Mouse (Mus musculus) ovary, postnatal 10 days (tissue): Measurements from ENCODE around the gene Btaf1.

ENCODE experiments used
- DNase-seq: peaks from one replicate; pipeline ENCODE4 v3.0.0; 2022; ENCODE audit warnings: low spot score

The Btaf1 gene

DNA sequence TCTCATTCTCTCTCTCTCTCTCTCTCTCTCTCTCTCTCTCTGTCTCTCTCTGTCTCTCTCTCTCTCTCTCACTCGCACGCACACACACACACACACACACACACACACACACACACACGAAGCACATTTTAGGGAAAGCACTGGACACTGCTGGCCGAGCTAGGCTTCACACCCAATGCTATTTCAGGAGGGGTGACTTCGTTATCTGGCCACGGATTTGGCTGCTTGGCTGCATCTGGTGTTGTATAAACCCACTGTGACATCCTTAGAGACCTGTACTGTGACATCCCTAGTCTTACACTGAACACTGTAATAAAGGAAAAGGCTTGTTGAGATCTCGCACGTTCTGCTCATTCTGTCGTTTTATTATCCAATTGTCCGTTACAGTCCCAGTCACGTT lies 95.1 kb downstream of the Btaf1 start:
- DNase-seq: no peak

DNA sequence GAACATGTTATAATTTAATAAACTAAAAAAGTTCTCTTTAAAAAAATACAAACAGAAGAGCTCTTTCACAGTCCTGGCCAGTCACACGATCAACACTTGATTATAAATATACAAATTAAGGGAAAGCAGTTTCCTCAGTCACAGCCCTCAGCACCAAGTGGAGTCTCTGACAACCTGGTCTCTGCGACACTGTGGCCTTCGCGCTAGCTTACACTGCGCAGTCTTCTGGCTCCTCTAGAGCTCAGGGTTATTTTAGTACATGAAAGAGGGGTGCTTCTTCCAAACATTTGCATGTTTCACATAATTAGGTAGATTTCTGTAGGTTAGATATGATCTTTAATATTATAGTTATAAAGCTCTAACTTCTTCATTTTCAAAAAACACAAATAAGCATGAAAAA lies 96.3 kb downstream of the Btaf1 start:
- DNase-seq: no peak

DNA sequence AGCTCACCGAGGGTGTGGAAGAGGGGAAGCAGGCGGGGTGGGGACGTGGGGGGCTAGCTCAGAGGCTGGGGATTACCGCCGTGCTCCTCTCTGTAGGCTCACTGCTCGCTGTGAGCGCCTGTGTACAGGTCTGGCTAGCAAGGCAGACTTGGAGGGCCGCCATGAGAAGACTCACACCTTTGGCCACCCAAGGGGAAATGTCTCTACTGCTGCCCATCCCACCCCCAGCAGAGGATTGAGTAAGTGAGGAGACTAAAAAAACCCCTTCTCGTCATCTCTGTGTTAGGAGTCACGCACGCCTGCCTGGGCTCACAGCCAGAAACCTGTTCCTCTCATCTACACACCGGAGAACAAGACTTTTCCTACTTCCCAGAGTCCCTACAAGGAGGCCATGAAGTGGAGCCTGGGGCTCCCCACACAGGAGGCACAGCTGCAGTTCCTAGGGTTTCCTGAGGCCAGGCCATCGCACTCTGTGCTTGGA lies 100.0 kb downstream of the Btaf1 start:
- no peak for DNase-seq

DNA sequence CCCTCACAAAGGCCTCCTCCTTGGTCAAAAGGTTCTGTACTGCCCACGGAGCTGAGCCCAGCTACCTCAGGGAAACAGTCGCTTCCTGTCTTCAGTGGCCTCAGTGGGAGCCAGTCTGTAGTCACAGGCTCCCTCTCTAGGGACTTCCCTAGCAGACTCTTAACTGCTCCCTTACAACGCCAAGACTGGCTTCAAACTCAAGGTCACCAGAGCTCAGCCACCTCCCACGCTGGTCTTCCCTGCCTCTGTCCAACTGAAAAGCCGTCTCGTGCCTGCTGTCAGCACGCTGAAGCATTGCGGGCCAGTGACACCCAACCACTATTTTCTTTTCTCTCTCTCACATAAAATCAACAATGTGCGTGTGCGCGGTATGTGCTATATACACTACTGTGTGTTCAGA lies 100.5 kb downstream of the Btaf1 start:
- DNase-seq: no peak

DNA sequence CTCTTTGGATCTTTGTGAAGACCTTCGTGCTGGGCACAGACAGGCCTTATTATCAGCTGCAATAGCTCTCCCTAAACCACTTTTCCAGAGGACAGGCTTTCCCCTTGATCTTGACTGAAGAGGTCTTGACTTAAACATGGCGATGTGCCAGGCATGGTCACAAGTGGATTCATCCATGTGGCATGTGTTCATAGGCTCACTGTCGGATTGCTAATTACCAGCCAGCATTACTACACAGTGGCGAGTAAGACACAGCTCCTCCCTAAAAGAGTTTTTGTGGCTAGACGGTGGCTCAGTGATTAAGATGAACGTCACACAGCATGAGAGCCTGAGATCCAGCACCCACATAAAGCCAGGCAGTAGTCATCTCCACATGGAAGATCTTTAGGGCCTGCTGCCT lies 103.9 kb downstream of the Btaf1 start:
- no peak for DNase-seq

DNA sequence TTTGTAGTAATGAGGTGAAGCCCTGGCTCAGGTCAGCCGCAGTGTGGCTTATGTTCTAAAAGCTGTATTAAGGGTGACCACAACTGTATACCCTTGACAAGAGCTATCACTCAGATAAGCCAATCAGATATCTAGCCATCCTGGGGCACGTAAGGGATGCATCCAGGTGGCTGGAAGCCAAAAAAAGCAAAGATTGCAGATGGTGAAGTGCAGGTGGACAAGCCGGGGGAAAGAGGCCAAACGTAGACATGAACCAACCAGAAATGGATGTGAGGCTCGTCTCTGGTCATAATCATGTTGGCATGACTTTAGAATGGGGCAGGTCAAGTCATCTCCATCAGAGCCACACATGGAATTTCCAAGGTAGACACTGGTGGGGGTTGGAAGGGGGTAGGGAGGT lies 105.6 kb downstream of the Btaf1 start:
- DNase-seq: no peak

DNA sequence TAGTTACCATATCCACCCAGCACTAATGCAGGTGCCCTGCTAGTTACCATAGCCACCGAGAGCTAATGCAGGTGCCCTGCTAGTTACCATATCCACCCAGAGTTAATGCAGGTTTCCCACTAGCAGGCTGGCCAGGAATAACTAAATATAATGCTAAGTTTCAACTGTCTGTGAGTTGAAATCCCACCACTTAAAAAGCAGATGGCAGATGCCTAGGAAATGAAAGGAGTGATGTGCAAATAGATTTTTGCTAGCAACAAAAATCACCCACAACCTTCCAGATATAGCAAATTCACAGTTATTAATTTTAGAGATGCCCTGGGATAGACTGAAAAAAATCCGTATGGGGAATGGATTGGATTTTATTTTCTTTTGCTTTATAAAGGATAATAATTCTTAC lies 106.5 kb downstream of the Btaf1 start:
- no peak for DNase-seq

DNA sequence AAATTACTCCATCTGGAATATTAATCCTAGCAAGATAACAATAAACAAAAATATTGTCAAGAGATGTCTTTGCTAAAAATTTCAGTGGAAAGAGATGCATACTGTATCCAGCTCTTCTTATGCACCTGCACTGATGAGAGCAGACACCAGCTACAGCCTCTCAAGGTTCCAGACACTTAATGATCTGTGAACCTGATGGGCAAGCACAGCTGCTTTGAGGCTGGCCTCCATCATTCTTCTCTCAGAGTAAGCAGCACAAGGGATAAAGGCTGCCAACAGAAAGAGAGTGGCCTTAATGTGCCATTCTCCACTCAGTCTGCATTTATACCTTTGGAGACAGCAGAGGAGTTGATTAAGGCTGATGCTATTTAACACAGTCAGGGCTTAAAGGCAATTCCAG lies 115.0 kb downstream of the Btaf1 start:
- no peak for DNase-seq

DNA sequence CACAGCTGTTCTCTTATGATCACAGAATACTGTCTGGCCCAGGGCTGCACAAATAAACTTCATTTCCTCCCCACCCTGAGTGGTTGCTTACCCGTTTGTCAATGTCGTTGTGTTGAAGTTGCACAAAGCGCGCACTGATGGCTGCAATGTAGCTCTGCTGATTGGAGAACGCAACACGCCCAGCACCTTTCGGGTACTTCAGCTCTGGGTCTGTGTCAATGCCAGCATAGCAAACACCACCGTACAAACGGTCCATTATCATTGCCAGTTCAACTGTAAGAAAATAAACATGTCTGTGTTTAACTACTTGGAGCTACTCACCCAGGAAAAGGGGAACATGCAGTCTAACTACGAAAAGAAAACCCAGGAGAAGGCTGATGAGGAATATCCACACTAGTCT lies 118.6 kb downstream of the Btaf1 start:
- no peak for DNase-seq

DNA sequence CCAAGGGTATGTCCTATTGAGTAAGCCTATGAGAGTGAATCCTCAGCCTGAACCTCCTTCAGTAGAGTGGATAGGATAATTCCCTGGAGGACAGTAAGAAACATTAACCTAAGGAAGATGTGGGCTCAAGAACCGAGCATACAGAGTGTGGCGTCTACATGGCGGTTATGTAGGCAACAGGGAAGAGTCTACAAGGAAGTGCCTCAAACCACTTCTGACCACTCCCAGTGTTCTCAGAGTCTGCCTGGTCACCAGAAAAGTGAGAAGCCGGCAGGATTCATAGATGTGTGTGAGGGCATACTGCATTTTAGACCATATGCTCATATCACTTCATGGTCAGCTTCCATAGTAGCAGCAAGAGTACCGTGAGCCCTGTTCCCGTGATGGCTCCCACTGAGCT lies 122.6 kb downstream of the Btaf1 start:
- no peak for DNase-seq

DNA sequence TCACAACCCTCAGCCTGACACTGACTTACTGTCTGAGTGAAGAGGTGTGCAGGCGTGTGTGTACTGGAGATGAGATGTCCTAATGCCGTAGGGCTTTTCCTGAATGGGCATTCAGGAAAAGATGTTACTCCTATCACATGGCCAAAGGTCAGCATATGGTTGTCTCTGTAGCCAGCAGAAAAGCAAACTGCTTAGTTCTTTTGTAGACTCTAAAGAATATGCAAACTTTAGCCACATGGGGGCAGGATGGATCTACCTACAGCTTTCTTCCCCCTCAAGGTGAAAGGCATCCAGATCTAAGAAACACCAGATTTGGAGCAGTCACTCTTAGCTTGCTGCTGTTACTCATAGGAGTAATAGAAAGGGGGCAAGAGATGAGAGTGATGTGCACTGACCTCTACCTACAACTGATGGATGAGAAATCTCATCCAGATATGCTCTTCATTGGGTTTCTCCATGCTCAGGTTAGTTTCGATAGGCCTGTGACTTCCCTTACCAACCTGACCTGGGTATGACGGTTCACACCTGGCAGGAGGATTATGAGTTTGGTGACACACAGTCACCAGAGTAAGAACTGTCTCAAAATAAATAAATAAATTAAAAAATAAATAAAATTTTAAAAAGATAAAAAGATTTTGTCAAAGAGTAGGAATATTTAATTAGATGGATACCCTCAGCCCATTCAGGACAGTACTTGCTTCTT lies 124.9 kb downstream of the Btaf1 start:
- no peak for DNase-seq

DNA sequence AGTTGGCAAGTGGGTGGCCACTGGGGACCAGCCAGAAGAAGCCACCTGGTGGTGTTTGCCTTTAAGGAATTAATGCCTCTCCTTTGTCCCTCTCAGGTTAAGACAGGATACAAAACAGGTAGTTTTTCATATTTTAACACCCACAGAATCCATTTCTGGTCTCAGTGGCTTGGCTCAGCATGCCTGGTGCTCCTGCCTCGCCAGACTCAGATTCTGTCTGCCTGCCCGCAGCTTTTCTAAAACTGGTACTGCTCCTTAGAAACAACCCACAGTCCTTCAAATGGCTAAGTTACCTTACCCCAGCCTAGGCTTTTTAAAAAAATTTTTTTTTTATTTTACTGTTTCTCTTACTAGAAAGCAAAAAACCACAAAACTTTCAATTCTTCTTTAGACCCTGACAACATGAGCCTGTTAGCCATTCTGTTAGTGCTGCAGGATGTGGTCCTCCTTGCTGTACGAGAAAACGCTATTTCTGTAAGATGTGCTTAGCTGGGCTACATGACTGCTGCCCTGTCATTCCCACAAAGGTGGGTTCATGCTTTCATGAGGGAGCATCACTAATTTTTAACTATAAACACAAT lies 130.2 kb downstream of the Btaf1 start:
- DNase-seq: no peak

DNA sequence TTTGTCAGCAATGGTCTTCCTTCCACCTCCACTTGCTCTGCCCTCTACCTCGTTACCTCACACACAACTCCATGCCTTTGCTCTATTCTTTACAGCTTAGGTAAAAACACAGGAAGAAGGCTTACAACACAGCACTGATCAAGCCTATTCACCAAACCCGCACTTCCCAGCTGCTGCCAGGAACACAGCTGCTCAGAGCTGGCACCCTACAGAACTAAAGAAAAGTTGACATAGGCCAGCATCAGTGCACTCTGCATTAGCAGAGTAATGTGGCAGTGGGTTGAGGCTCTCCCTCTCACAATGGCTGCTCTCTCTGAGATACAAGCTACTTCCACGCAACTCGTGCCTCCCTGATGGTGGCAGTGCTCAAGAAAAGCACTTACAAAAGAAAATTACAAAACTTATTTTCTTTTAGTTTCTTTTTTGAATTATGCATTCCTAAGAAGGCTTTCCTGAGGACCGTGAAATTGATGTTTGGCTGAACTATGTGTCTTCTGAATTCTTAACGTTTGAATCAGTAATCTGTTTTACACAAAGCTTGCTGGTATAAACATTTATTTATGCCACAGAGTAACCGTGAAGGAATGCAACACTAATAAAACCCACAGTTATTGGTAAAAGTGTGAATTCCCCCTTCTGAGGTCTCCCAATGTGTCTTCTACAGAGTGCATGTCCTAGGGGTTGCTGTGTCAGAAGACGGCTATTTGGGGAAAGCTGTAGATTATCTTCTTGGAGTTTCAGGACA lies 131.5 kb downstream of the Btaf1 start:
- DNase-seq: no peak

DNA sequence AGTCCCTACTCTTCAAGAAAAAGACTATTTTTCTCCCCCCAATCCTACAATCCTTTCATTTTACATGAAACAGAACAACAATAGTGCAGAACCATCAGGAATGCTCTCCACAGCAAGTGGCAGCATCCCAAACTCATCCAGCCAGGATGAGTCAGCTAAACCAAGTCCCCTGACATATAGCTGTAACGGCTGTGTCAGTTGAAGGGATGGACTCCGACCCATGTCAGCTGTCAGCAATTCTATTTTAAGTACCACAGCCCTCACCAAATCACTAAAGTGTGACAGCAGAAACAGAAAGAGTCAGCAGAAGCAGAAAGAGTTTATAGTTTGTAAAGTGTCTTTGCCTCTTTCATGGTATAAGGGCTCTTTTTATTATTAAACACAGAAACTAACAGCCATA lies 133.7 kb downstream of the Btaf1 start:
- no peak for DNase-seq

DNA sequence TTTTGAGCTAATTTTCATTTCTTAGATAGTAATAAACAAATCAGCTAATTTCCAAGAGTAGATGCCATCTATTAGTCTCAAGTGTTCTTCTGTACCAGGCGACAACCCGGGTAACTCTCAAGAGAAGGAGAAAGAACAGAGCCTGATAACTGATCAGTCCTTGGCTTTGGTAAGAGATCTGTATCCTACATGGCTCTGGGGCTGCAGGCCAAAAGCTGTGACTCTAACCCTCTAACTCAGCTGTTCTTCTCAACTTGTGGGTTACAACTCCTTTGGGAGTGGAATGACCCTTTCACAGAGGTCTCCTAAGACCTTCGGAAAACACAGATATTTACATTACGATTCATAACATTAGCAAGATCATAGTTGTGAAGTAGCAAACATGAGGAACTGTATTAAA lies 134.2 kb downstream of the Btaf1 start:
- no peak for DNase-seq
